Mouse (Mus musculus): ENCODE data around the gene Emid1.

DNA sequence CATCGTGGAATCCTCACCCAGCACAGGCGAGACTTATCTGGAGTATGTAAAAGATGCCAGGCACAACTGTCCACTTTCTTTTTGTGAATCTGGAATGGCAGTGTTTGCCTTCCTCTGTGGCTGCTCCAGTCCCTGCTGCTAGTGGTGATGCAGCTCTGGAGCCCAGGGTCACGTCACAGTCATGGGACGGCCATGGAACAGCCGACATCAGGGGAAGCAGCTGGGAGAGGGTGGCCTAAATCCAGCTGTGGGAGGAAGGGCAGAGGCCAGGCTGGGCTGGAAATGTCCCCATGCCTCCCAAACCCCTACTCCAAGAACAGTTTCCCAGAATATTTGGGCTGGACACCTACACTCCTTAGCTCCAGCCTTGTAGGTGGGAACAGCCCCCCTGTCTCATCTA is 10.8 kb downstream of the Emid1 start:
- TF ChIP-seq CTCF (IDR thresholded peaks at IDR 0.05; ENCODE audit: low read depth) (no peak), EP300 (IDR thresholded peaks at IDR 0.05; ENCODE audit: low read depth) (no peak)
